Mouse (Mus musculus): Measurements from ENCODE around the gene B230217C12Rik.

- TF ChIP-seq CTCF (IDR thresholded peaks at IDR 0.05; ENCODE audit: low read depth) (no peak), EP300 (IDR thresholded peaks at IDR 0.05; ENCODE audit: low read depth) (no peak)
Measured at GRCm38 (mm10) chr11:97803847-97804246, 36.7 kb upstream of the B230217C12Rik start.

All from liver, postnatal 0 days (tissue).